Mouse (Mus musculus) neural tube, embryonic 11.5 days (tissue): ENCODE measurements around the gene Micall1. TPM values are rescaled to one million over a fixed set of nuclear protein-coding genes. Genes with fewer than 3 reads are reported as not detected.

ENCODE experiments used
- ATAC-seq: fragments of 200-750 bp; cut with Nextera tagmentation; 2 replicates; pipeline ENCODE4 v1.8.0; 2017; ENCODE audit warnings: moderate number of reproducible peaks, mild to moderate bottlenecking, moderate TSS enrichment, moderate library complexity; ENCODE audit not compliant: insufficient read depth, low FRiP score, low TSS enrichment
- DNase-seq: peaks from one replicate; pipeline ENCODE4 v3.0.0-alpha.2; 2015; ENCODE audit warnings: low spot score
- H3K27ac ChIP-seq: fragments of 300-500 bp; sonication (generic); 2 replicates; pipeline ENCODE4 v1.5.1; 2014; ENCODE audit warnings: low read depth, mild to moderate bottlenecking, low read length
- H3K27me3 ChIP-seq: fragments of 300-500 bp; sonication (generic); 2 replicates; pipeline ENCODE4 v1.6.1; 2014; ENCODE audit warnings: mild to moderate bottlenecking, low read length, mixed read lengths; ENCODE audit not compliant: control insufficient read depth, insufficient read depth
- H3K36me3 ChIP-seq: fragments of 300-500 bp; sonication (generic); 2 replicates; pipeline ENCODE4 v1.6.1; 2014; ENCODE audit warnings: mild to moderate bottlenecking, low read length, moderate library complexity, mixed read lengths; ENCODE audit not compliant: control insufficient read depth, insufficient read depth
- H3K4me1 ChIP-seq: fragments of 300-500 bp; sonication (generic); 2 replicates; pipeline ENCODE4 v1.6.1; 2014; ENCODE audit warnings: low read length, mixed read lengths; ENCODE audit not compliant: control insufficient read depth, insufficient read depth
- H3K4me2 ChIP-seq: fragments of 300-500 bp; sonication (generic); 2 replicates; pipeline ENCODE4 v1.6.1; 2014; ENCODE audit warnings: low read depth, mild to moderate bottlenecking, moderate library complexity
- H3K4me3 ChIP-seq: fragments of 300-500 bp; sonication (generic); 2 replicates; pipeline ENCODE4 v1.5.1; 2014; ENCODE audit warnings: low read depth, low read length
- H3K9ac ChIP-seq: fragments of 300-500 bp; sonication (generic); 2 replicates; pipeline ENCODE4 v1.6.1; 2014; ENCODE audit warnings: mild to moderate bottlenecking, low read length
- H3K9me3 ChIP-seq: fragments of 300-500 bp; sonication (generic); 2 replicates; pipeline ENCODE4 v1.6.1; 2016; ENCODE audit warnings: low read length; ENCODE audit not compliant: control insufficient read depth
- WGBS: fragments of 180-500 bp; shearing (Covaris S2); extraction: QIAGEN DNeasy Blood & Tissue Kit; methylation state at CpG from one replicate; pipeline ENCODE4 v1.1.7; 2014; 5-methylcytosine and 5-hydroxymethylcytosine counted together
- polyA plus RNA-seq: library from polyadenylated mRNA; unstranded; fragments of >200 nt; fragmentation: Nextera tagmentation; extraction: Ambion mirVana; gene quantifications from 2 replicates; pipeline ENCODE4 v1.2.1, GENCODE M21; 2014

Gene Micall1
- polyA plus RNA-seq, 1 experiment from 2014 or later = 6.8 TPM

GRCm38 (mm10) chr15:79101531-79101930 is 7.2 kb upstream of the Micall1 start:
- Histone ChIP-seq H3K9me3 (no peaks in the 10 kb centered on the region), H3K4me2 (no peak overlapping the region), H3K27me3 (no peaks in the 10 kb centered on the region), H3K9ac (no peak overlapping the region), H3K4me3 (no peak overlapping the region), H3K36me3 (no peaks in the 10 kb centered on the region), H3K4me1 (no peaks in the 10 kb centered on the region), H3K27ac (no peak overlapping the region)
- DNase-seq = no peak
- ATAC-seq = no peak

DNA sequence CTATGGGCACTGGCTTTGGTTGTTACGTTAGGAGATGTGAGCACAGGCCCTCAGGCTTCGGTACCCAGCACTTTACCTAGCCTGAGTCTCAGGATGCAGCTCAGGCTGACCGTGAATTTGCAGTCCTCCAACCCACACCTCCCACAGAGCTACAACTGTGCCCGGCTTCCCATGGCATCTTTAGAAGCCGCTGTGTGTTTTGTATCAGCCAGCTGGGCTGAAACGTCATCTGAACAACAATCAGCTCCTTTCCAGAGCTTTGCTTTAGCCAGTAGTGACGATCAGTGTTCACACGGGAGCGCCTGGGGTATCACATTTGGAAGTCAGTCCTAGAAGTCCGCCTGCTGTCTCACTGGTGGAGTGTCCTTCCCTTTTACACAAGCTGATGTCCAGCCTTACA is 5.4 kb upstream of the Micall1 start:
- no peak overlapping the region for H3K4me3 ChIP-seq
- H3K27me3 ChIP-seq = no peaks in the 10 kb centered on the region
- no peak overlapping the region for H3K27ac ChIP-seq
- H3K9me3 ChIP-seq = no peaks in the 10 kb centered on the region
- DNase-seq (no peak), ATAC-seq (no peak)
- no peak overlapping the region for H3K4me2 ChIP-seq
- 77% methylated on average over 10 of the region's 10 CpGs for WGBS
- H3K36me3 ChIP-seq = no peaks in the 10 kb centered on the region
- H3K4me1 ChIP-seq = no peaks in the 10 kb centered on the region
- no peak overlapping the region for H3K9ac ChIP-seq

DNA sequence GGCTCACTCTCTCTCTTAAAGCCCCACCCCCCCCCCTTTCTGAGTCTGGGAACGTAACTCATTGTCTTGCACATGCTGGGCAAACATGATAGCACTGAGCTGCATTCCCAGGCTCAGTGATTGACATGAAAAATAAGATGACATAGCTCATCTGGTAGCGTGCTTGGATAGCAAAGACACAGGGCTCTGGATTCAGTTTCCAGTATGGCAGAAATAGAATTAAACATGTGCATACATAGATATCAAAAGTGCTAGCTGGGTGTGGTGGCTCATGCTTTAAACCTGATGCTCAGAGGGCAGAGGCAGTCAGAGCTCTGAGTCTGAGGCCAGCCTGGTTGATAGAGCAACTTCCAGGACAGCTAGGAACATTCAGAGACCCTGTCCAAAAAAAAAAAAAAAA is 2.9 kb upstream of the Micall1 start:
- DNase-seq = no peak
- ATAC-seq = no peak
- Histone ChIP-seq H3K9me3 (no peaks in the 10 kb centered on the region), H3K9ac (no peak overlapping the region), H3K36me3 (no peaks in the 10 kb centered on the region), H3K4me2 (no peak overlapping the region), H3K27me3 (no peaks in the 10 kb centered on the region), H3K27ac (no peak overlapping the region), H3K4me1 (peaks cover 4% of the 10 kb centered on the region; the same call in 1 of the 2 replicates), H3K4me3 (no peak overlapping the region)
- WGBS = 74% methylated on average over 2 of the region's 2 CpGs

DNA sequence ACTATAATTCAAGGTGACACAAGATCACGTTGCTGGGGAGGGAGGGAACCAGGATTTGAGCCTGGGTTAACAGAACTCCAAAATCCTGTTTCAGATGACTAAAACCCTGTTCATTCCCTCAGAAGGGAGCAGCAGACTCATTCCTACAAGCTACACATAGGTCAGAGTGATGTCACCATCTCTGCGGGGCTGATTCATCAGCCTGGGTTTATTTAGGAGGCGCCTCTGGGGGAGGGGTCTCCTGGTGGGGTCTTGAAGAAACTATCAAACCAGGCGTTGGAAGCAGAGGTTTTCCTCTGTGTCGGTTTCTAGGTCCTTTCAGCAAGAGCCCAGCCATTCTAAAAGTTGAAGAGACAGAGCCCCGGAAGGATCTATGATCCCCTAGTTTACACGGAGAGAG is 732 bp upstream of the Micall1 start:
- Histone ChIP-seq H3K36me3 (no peaks in the 10 kb centered on the region), H3K9me3 (no peaks in the 10 kb centered on the region), H3K4me3 (no peak overlapping the region), H3K9ac (no peak overlapping the region; the same call in 1 of the 2 replicates), H3K27ac (0 out of 2 replicates have a peak overlapping the region, but pooled peaks have one; percentile 1), H3K4me2 (peak overlapping the region; percentile 99), H3K4me1 (peaks cover 4% of the 10 kb centered on the region; the same call in 1 of the 2 replicates), H3K27me3 (no peaks in the 10 kb centered on the region)
- 21% methylated on average over 7 of the region's 7 CpGs for WGBS
- no peak for ATAC-seq
- peak; percentile 29 for DNase-seq

- Histone ChIP-seq H3K36me3 (no peaks in the 10 kb centered on the region), H3K4me1 (peaks cover 4% of the 10 kb centered on the region; the same call in 1 of the 2 replicates), H3K4me3 (peak overlapping the region; percentile 81), H3K27me3 (no peaks in the 10 kb centered on the region), H3K4me2 (peak overlapping the region; percentile 99), H3K9me3 (no peaks in the 10 kb centered on the region), H3K27ac (peak overlapping the region; percentile 58), H3K9ac (peak overlapping the region; percentile 91)
- ATAC-seq (peak; percentile 60), DNase-seq (no peak)
- under 1% methylated on average over 46 of the region's 46 CpGs for WGBS
Observed at GRCm38 (mm10) chr15:79109321-79109934, 730 bp downstream of the Micall1 start.

DNA sequence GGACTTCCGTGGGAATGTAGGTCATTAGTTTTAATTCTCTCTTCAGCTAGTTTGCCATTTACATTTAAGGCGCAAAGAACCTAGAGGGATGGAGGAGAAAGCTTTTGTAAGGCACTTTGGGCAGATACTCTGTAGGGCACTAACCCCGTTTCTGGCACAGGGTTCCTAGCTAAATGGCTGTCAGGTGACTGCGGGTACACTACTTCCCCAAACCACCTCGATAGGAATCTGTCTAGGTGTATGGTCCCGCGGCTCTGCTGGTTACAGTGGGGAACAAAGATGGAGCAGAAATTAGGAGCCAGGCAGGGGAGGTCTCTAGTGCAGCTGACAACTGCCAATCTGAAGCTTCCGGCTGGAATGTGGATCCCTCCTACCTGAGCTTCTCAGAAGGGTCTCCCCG is 1.3 kb downstream of the Micall1 start:
- ATAC-seq (no peak), DNase-seq (no peak)
- peak overlapping the region; percentile 99 for H3K4me2 ChIP-seq
- H3K4me1 ChIP-seq = peaks cover 4% of the 10 kb centered on the region; the same call in 1 of the 2 replicates
- H3K9me3 ChIP-seq = no peaks in the 10 kb centered on the region
- WGBS = 19% methylated on average over 9 of the region's 9 CpGs
- peak overlapping the region; percentile 81 for H3K4me3 ChIP-seq
- H3K27ac ChIP-seq = no peak overlapping the region
- no peaks in the 10 kb centered on the region for H3K27me3 ChIP-seq
- peaks cover 3% of the 10 kb centered on the region; the same call in 1 of the 2 replicates for H3K36me3 ChIP-seq
- H3K9ac ChIP-seq = no peak overlapping the region; the same call in 1 of the 2 replicates

DNA sequence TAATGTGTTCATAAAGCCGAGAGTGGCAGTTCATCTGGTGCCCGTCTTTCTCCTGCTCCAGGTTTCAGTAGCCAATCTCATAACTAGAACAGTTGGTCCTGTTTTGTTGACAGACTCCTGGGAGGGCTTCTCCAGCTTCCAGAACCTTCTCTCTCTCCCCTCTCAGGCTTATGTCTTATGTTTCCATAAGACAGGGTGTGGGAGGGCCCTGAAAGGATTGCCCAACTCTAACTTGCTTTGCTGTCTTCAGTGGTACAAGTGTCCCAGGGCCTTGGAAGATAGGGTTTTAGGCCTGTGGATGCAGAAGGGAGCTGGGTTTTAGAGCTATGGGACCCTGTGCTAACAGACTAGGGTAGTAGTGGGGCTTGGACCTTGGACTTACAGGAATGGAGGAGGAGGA is 1.8 kb downstream of the Micall1 start:
- no peak for DNase-seq
- 87% methylated on average over 2 of the region's 2 CpGs for WGBS
- ATAC-seq = no peak
- peak overlapping the region; percentile 81; the same call in 1 of the 2 replicates for H3K4me3 ChIP-seq
- H3K9ac ChIP-seq = no peak overlapping the region
- H3K27ac ChIP-seq = no peak overlapping the region
- H3K9me3 ChIP-seq = no peaks in the 10 kb centered on the region
- H3K4me1 ChIP-seq = peaks cover 4% of the 10 kb centered on the region; the same call in 1 of the 2 replicates
- peaks cover 4% of the 10 kb centered on the region; the same call in 1 of the 2 replicates for H3K36me3 ChIP-seq
- H3K4me2 ChIP-seq = peak overlapping the region; percentile 99
- no peaks in the 10 kb centered on the region for H3K27me3 ChIP-seq

- Histone ChIP-seq H3K9ac (no peak overlapping the region), H3K27me3 (no peaks in the 10 kb centered on the region), H3K4me3 (no peak overlapping the region), H3K27ac (no peak overlapping the region), H3K4me1 (peaks cover 4% of the 10 kb centered on the region; the same call in 1 of the 2 replicates), H3K9me3 (no peaks in the 10 kb centered on the region), H3K4me2 (no peak overlapping the region), H3K36me3 (peaks cover 4% of the 10 kb centered on the region; the same call in 1 of the 2 replicates)
- WGBS = 88% methylated on average over 4 of the region's 4 CpGs
- no peak for DNase-seq
- no peak for ATAC-seq
Observed at GRCm38 (mm10) chr15:79111774-79112173, 3.1 kb downstream of the Micall1 start.

- DNase-seq (no peak), ATAC-seq (no peak)
- Histone ChIP-seq H3K27me3 (no peaks in the 10 kb centered on the region), H3K9ac (no peak overlapping the region), H3K36me3 (peaks cover 4% of the 10 kb centered on the region; the same call in 1 of the 2 replicates), H3K4me1 (peaks cover under 1% of the 10 kb centered on the region; the same call in 1 of the 2 replicates), H3K4me2 (no peak overlapping the region), H3K27ac (no peak overlapping the region), H3K9me3 (no peaks in the 10 kb centered on the region), H3K4me3 (no peak overlapping the region)
- 62% methylated on average over 5 of the region's 5 CpGs for WGBS
Observed at GRCm38 (mm10) chr15:79115276-79115675, 6.6 kb downstream of the Micall1 start.
